Mouse (Mus musculus): ENCODE measurements around the gene Rab6b.

DNA sequence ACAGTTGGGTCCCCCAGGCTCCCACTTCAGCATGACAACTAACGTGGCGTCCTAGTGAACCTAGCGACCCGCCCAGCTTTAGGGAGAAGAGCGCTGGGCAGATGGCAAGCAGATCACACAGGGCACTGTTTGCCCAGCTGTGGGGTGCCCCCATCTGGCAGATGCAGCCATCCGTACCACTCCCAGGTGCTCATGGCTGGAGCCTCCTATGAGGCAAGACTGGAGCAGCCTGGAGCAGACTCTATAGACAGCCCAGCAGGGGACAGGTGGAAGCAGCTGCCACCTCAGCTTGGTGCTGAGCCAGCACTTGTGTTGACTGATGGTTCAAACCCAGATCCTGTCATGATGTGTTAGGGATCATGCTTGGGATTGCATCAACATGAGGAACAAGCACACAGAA, 56.5 kb downstream of the Rab6b start:
- TF ChIP-seq CTCF (IDR thresholded peaks at IDR 0.05 in 2 of 3, conservative IDR thresholded peaks at IDR 0.05 in 1 of 3; ENCODE audit: control insufficient read depth in 1 of 3, insufficient read depth in 1 of 3, low read depth in 2 of 3, low read length in 3 of 3, poor library complexity in 1 of 3, severe bottlenecking in 1 of 3) (no peak), ZMIZ1 (IDR thresholded peaks at IDR 0.05; ENCODE audit: low read depth, low read length) (no peak), POLR2A (IDR thresholded peaks at IDR 0.05; ENCODE audit: control insufficient read depth in 1 of 2, insufficient read depth in 1 of 2, low read depth in 1 of 2, low read length in 2 of 2, poor library complexity in 1 of 2) (no peak)
